Mouse (Mus musculus): ENCODE results near the gene Bach2.
A peak's percentile ranks its signal among the peaks of the same experiment; 100 is the strongest.

- TF ChIP-seq CTCF (conservative IDR thresholded peaks at IDR 0.05; ENCODE audit: low read length), result peak; percentile 67
- no peak for TF ChIP-seq POU5F1 (IDR thresholded peaks at IDR 0.05; ENCODE audit: borderline replicate concordance, low read length)
- TF ChIP-seq NANOG (IDR thresholded peaks at IDR 0.05; ENCODE audit: borderline replicate concordance, low read length), result no peak
Observed at GRCm38 (mm10) chr4:32561555-32562095, 323.0 kb downstream of the Bach2 start.

Measured in E14TG2a.4 (cell line).